Mouse (Mus musculus) neural tube, embryonic 12.5 days (tissue): ENCODE results near the gene Rad18. TPM values are rescaled to one million over a fixed set of nuclear protein-coding genes. Genes with fewer than 3 reads are reported as not detected.
A peak's percentile ranks its signal among the peaks of the same experiment; 100 is the strongest.

Source experiments
- ATAC-seq: fragments of 200-750 bp; cut with Nextera tagmentation; 2 replicates; pipeline ENCODE4 v1.8.0; 2017; ENCODE audit warnings: low read depth, mild to moderate bottlenecking, moderate TSS enrichment, moderate library complexity; ENCODE audit not compliant: low FRiP score
- H3K27ac ChIP-seq: fragments of 300-500 bp; sonication (generic); 2 replicates; pipeline ENCODE4 v1.5.1; 2016
- H3K27me3 ChIP-seq: fragments of 300-500 bp; sonication (generic); replicated peaks from 2 replicates; pipeline ENCODE4 v1.6.1; 2016; ENCODE audit warnings: mild to moderate bottlenecking
- H3K36me3 ChIP-seq: fragments of 300-500 bp; sonication (generic); 2 replicates; pipeline ENCODE4 v1.6.1; 2016; ENCODE audit warnings: mild to moderate bottlenecking
- H3K4me1 ChIP-seq: fragments of 300-500 bp; sonication (generic); 2 replicates; pipeline ENCODE4 v1.6.1; 2016
- H3K4me2 ChIP-seq: fragments of 300-500 bp; sonication (generic); replicated peaks from 2 replicates; pipeline ENCODE4 v1.6.1; 2016; ENCODE audit warnings: mild to moderate bottlenecking
- H3K4me3 ChIP-seq: fragments of 300-500 bp; sonication (generic); 2 replicates; pipeline ENCODE4 v1.5.1; 2016
- H3K9ac ChIP-seq: fragments of 300-500 bp; sonication (generic); 2 replicates; pipeline ENCODE4 v1.6.1; 2016; ENCODE audit warnings: mild to moderate bottlenecking
- H3K9me3 ChIP-seq: fragments of 300-500 bp; sonication (generic); 2 replicates; pipeline ENCODE4 v1.6.1; 2016; ENCODE audit warnings: mild to moderate bottlenecking
- WGBS: fragments of 180-500 bp; shearing (Covaris S2); methylation state at CpG from one replicate; pipeline ENCODE4 v1.1.7; 2016; 5-methylcytosine and 5-hydroxymethylcytosine counted together
- polyA plus RNA-seq: library from polyadenylated mRNA; unstranded; fragments of >200 nt; fragmentation: Nextera tagmentation; extraction: Ambion mirVana; gene quantifications from 2 replicates; pipeline ENCODE4 v1.2.1, GENCODE M21; 2016

The Rad18 gene
- polyA plus RNA-seq, 1 experiment from 2014 or later, result 26.2 TPM

- Histone ChIP-seq H3K4me2 (no peak overlapping the region), H3K4me3 (no peak overlapping the region), H3K36me3 (no peaks in the 10 kb centered on the region), H3K9ac (no peak overlapping the region), H3K4me1 (no peaks in the 10 kb centered on the region), H3K27me3 (no peaks in the 10 kb centered on the region), H3K27ac (no peak overlapping the region), H3K9me3 (no peaks in the 10 kb centered on the region)
- ATAC-seq, result no peak
- WGBS, result 98% methylated on average over 4 of the region's 4 CpGs
These were observed 66.2 kb downstream of the Rad18 start for GRCm38 (mm10) chr6:112630291-112630690.

- H3K9me3 ChIP-seq, result no peaks in the 10 kb centered on the region
- H3K4me2 ChIP-seq, result no peak overlapping the region
- no peak for ATAC-seq
- H3K4me1 ChIP-seq, result no peaks in the 10 kb centered on the region
- WGBS, result 89% methylated on average over 8 of the region's 8 CpGs
- H3K4me3 ChIP-seq, result no peak overlapping the region
- H3K27ac ChIP-seq, result no peak overlapping the region
- no peak overlapping the region for H3K9ac ChIP-seq
- no peaks in the 10 kb centered on the region for H3K27me3 ChIP-seq
- H3K36me3 ChIP-seq, result no peaks in the 10 kb centered on the region
These were observed 68.2 kb downstream of the Rad18 start for GRCm38 (mm10) chr6:112628301-112628700.

GRCm38 (mm10) chr6:112622321-112622720, 74.2 kb downstream of the Rad18 start:
- WGBS, result 91% methylated on average over 4 of the region's 4 CpGs
- no peak for ATAC-seq

GRCm38 (mm10) chr6:112620027-112620426, 76.5 kb downstream of the Rad18 start:
- Histone ChIP-seq H3K27me3 (no peaks in the 10 kb centered on the region), H3K4me3 (no peak overlapping the region), H3K9me3 (no peaks in the 10 kb centered on the region), H3K4me1 (no peaks in the 10 kb centered on the region), H3K36me3 (no peaks in the 10 kb centered on the region), H3K4me2 (no peak overlapping the region), H3K27ac (no peak overlapping the region), H3K9ac (no peak overlapping the region)
- no peak for ATAC-seq
- WGBS, result 76% methylated on average over 5 of the region's 5 CpGs

More at GRCm38 (mm10) chr6:112622321-112622720, 74.2 kb downstream of the Rad18 start:
- Histone ChIP-seq H3K4me3 (no peak overlapping the region), H3K9me3 (no peaks in the 10 kb centered on the region), H3K4me2 (no peak overlapping the region), H3K9ac (no peak overlapping the region), H3K36me3 (no peaks in the 10 kb centered on the region), H3K27me3 (no peaks in the 10 kb centered on the region), H3K27ac (no peak overlapping the region), H3K4me1 (no peaks in the 10 kb centered on the region)

GRCm38 (mm10) chr6:112617728-112618318, 78.7 kb downstream of the Rad18 start:
- H3K27me3 ChIP-seq, result no peaks in the 10 kb centered on the region
- ATAC-seq, result no peak
- H3K4me2 ChIP-seq, result no peak overlapping the region
- no peak overlapping the region for H3K4me3 ChIP-seq
- no peaks in the 10 kb centered on the region for H3K9me3 ChIP-seq
- no peaks in the 10 kb centered on the region for H3K4me1 ChIP-seq
- H3K36me3 ChIP-seq, result no peaks in the 10 kb centered on the region
- H3K27ac ChIP-seq, result no peak overlapping the region
- WGBS, result 96% methylated on average over 4 of the region's 4 CpGs
- H3K9ac ChIP-seq, result no peak overlapping the region

GRCm38 (mm10) chr6:112609027-112609426, 87.5 kb downstream of the Rad18 start:
- peak; percentile 56; the same call in 1 of the 2 replicates for ATAC-seq
- no peak overlapping the region for H3K4me3 ChIP-seq
- 46% methylated on average over 4 of the region's 4 CpGs for WGBS
- no peaks in the 10 kb centered on the region for H3K27me3 ChIP-seq
- H3K9ac ChIP-seq, result no peak overlapping the region
- H3K36me3 ChIP-seq, result no peaks in the 10 kb centered on the region
- no peak overlapping the region for H3K4me2 ChIP-seq
- no peak overlapping the region for H3K27ac ChIP-seq
- peaks cover 6% of the 10 kb centered on the region; the same call in 1 of the 2 replicates for H3K4me1 ChIP-seq
- H3K9me3 ChIP-seq, result no peaks in the 10 kb centered on the region

GRCm38 (mm10) chr6:112603866-112604265, 92.6 kb downstream of the Rad18 start:
- H3K36me3 ChIP-seq, result no peaks in the 10 kb centered on the region
- no peaks in the 10 kb centered on the region for H3K4me1 ChIP-seq
- H3K9me3 ChIP-seq, result no peaks in the 10 kb centered on the region
- no peak overlapping the region for H3K4me2 ChIP-seq
- no peak overlapping the region for H3K9ac ChIP-seq
- ATAC-seq, result no peak
- H3K4me3 ChIP-seq, result no peak overlapping the region
- no peak overlapping the region for H3K27ac ChIP-seq
- H3K27me3 ChIP-seq, result no peaks in the 10 kb centered on the region

- no peak for ATAC-seq
- no peaks in the 10 kb centered on the region for H3K4me1 ChIP-seq
- no peaks in the 10 kb centered on the region for H3K36me3 ChIP-seq
- no peak overlapping the region for H3K4me2 ChIP-seq
- no peak overlapping the region for H3K4me3 ChIP-seq
- WGBS, result 89% methylated on average over 7 of the region's 7 CpGs
- no peak overlapping the region for H3K27ac ChIP-seq
- H3K9me3 ChIP-seq, result no peaks in the 10 kb centered on the region
- H3K27me3 ChIP-seq, result no peaks in the 10 kb centered on the region
- no peak overlapping the region for H3K9ac ChIP-seq
These were observed 101.5 kb downstream of the Rad18 start for GRCm38 (mm10) chr6:112594971-112595370.

- no peak overlapping the region for H3K4me2 ChIP-seq
- H3K27ac ChIP-seq, result no peak overlapping the region
- no peaks in the 10 kb centered on the region for H3K9me3 ChIP-seq
- H3K27me3 ChIP-seq, result no peaks in the 10 kb centered on the region
- H3K36me3 ChIP-seq, result no peaks in the 10 kb centered on the region
- no peak overlapping the region for H3K9ac ChIP-seq
- no peak overlapping the region for H3K4me3 ChIP-seq
- no peak for ATAC-seq
- H3K4me1 ChIP-seq, result no peaks in the 10 kb centered on the region
- WGBS, result 70% methylated on average over 1 of the region's 1 CpGs
These were observed 108.6 kb downstream of the Rad18 start for GRCm38 (mm10) chr6:112587912-112588311.

- H3K9me3 ChIP-seq, result no peaks in the 10 kb centered on the region
- no peaks in the 10 kb centered on the region for H3K27me3 ChIP-seq
- ATAC-seq, result no peak
- 87% methylated on average over 4 of the region's 4 CpGs for WGBS
- no peak overlapping the region for H3K4me2 ChIP-seq
- no peaks in the 10 kb centered on the region for H3K4me1 ChIP-seq
- no peak overlapping the region for H3K4me3 ChIP-seq
- no peak overlapping the region for H3K27ac ChIP-seq
- H3K9ac ChIP-seq, result no peak overlapping the region
- H3K36me3 ChIP-seq, result no peaks in the 10 kb centered on the region
These were observed 109.5 kb downstream of the Rad18 start for GRCm38 (mm10) chr6:112586999-112587398.

- no peak for ATAC-seq
- 84% methylated on average over 5 of the region's 5 CpGs for WGBS
- Histone ChIP-seq H3K4me2 (no peak overlapping the region), H3K9me3 (no peaks in the 10 kb centered on the region), H3K27ac (no peak overlapping the region), H3K4me3 (no peak overlapping the region), H3K9ac (no peak overlapping the region), H3K36me3 (no peaks in the 10 kb centered on the region), H3K4me1 (no peaks in the 10 kb centered on the region), H3K27me3 (no peaks in the 10 kb centered on the region)
These were observed 111.5 kb downstream of the Rad18 start for GRCm38 (mm10) chr6:112584961-112585360.

- Histone ChIP-seq H3K27ac (no peak overlapping the region), H3K9ac (no peak overlapping the region), H3K9me3 (no peaks in the 10 kb centered on the region), H3K4me2 (no peak overlapping the region), H3K27me3 (no peaks in the 10 kb centered on the region), H3K36me3 (no peaks in the 10 kb centered on the region), H3K4me3 (no peak overlapping the region), H3K4me1 (no peaks in the 10 kb centered on the region)
- no peak for ATAC-seq
- 68% methylated on average over 4 of the region's 4 CpGs for WGBS
These were observed 114.5 kb downstream of the Rad18 start for GRCm38 (mm10) chr6:112582022-112582421.

GRCm38 (mm10) chr6:112577198-112577597, 119.3 kb downstream of the Rad18 start:
- 78% methylated on average over 5 of the region's 5 CpGs for WGBS
- Histone ChIP-seq H3K27ac (no peak overlapping the region), H3K4me3 (no peak overlapping the region), H3K4me2 (no peak overlapping the region), H3K36me3 (no peaks in the 10 kb centered on the region), H3K4me1 (no peaks in the 10 kb centered on the region), H3K9me3 (no peaks in the 10 kb centered on the region), H3K9ac (no peak overlapping the region), H3K27me3 (no peaks in the 10 kb centered on the region)
- ATAC-seq, result no peak
